Mouse (Mus musculus) intestine, embryonic 16.5 days (tissue): ENCODE results near the gene Uxs1. TPM values are rescaled to one million over a fixed set of nuclear protein-coding genes. Genes with fewer than 3 reads are reported as not detected.

Experiments
- ATAC-seq: fragments of 200-750 bp; cut with Nextera tagmentation; 2 replicates; pipeline ENCODE4 v1.8.0; 2017; ENCODE audit warnings: moderate TSS enrichment, moderate library complexity
- H3K27ac ChIP-seq: fragments of 300-500 bp; sonication (generic); 2 replicates; pipeline ENCODE4 v1.5.1; 2014; ENCODE audit warnings: mild to moderate bottlenecking, low read length
- H3K27me3 ChIP-seq: fragments of 300-500 bp; sonication (generic); replicated peaks from 2 replicates; pipeline ENCODE4 v1.6.1; 2014; ENCODE audit warnings: low read length, control low read depth, mixed read lengths; ENCODE audit not compliant: control insufficient read depth, insufficient read depth
- H3K36me3 ChIP-seq: fragments of 300-500 bp; sonication (generic); 2 replicates; pipeline ENCODE4 v1.6.1; 2014; ENCODE audit warnings: low read length, control low read depth; ENCODE audit not compliant: control insufficient read depth, insufficient read depth
- H3K4me1 ChIP-seq: fragments of 300-500 bp; sonication (generic); 2 replicates; pipeline ENCODE4 v1.6.1; 2014; ENCODE audit warnings: low read length, control low read depth, mixed read lengths; ENCODE audit not compliant: control insufficient read depth, insufficient read depth
- H3K4me2 ChIP-seq: fragments of 300-500 bp; sonication (generic); 2 replicates; pipeline ENCODE4 v1.6.1; 2014; ENCODE audit warnings: low read depth, low read length, control low read depth
- H3K4me3 ChIP-seq: fragments of 300-500 bp; sonication (generic); 2 replicates; pipeline ENCODE4 v1.5.1; 2014; ENCODE audit warnings: mild to moderate bottlenecking, low read length
- H3K9ac ChIP-seq: fragments of 300-500 bp; sonication (generic); 2 replicates; pipeline ENCODE4 v1.6.1; 2014; ENCODE audit warnings: low read depth, low read length
- H3K9me3 ChIP-seq: fragments of 300-500 bp; sonication (generic); 2 replicates; pipeline ENCODE4 v1.6.1; 2016; ENCODE audit warnings: low read length, control low read depth; ENCODE audit not compliant: control insufficient read depth
- WGBS: fragments of 180-500 bp; shearing (Covaris S2); extraction: QIAGEN DNeasy Blood & Tissue Kit; methylation state at CpG from one replicate; pipeline ENCODE4 v1.1.7; 2014; 5-methylcytosine and 5-hydroxymethylcytosine counted together
- polyA plus RNA-seq: library from polyadenylated mRNA; unstranded; fragments of >200 nt; fragmentation: Nextera tagmentation; extraction: Ambion mirVana; gene quantifications from 2 replicates; pipeline ENCODE4 v1.2.1, GENCODE M21; 2015

Uxs1 gene
- polyA plus RNA-seq, 1 experiment from 2014 or later: 17.5 TPM

DNA sequence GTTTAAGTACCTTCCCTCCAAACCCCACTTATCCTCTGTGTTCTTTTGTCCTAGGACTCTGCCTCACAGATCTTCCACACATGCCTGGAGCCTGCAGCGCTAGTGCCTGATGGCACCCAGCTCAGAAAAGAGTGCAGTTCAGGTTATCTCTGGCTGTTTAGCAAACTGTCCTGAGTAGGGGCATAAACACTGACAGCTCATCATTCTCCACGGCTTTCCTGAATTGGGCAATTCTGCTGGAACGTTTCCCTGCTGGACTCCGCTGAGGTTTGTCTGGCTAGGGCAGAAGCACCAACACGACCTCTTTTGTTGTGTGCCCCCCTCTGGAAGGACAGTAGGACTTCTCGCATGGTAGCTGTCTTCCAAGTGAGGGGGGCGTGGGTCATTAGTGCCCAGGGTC, 109.6 kb downstream of the Uxs1 start:
- Histone ChIP-seq H3K4me3 (no peak overlapping the region), H3K9ac (no peak overlapping the region), H3K4me2 (no peak overlapping the region), H3K27me3 (no peaks in the 10 kb centered on the region), H3K36me3 (no peaks in the 10 kb centered on the region), H3K4me1 (no peaks in the 10 kb centered on the region), H3K9me3 (no peaks in the 10 kb centered on the region), H3K27ac (no peak overlapping the region)
- no peak for ATAC-seq
- 64% methylated on average over 7 of the region's 7 CpGs for WGBS

GRCm38 (mm10) chr1:43714841-43715240, 112.8 kb downstream of the Uxs1 start:
- Histone ChIP-seq H3K4me2 (no peak overlapping the region), H3K9ac (no peak overlapping the region), H3K4me1 (no peaks in the 10 kb centered on the region), H3K27me3 (no peaks in the 10 kb centered on the region), H3K36me3 (no peaks in the 10 kb centered on the region), H3K4me3 (no peak overlapping the region), H3K9me3 (no peaks in the 10 kb centered on the region), H3K27ac (no peak overlapping the region)
- WGBS: 79% methylated on average over 2 of the region's 2 CpGs
- no peak for ATAC-seq

GRCm38 (mm10) chr1:43698577-43699000, 129.0 kb downstream of the Uxs1 start:
- 11% methylated on average over 4 of the region's 4 CpGs for WGBS
- Histone ChIP-seq H3K27ac (no peak overlapping the region), H3K27me3 (no peaks in the 10 kb centered on the region), H3K4me3 (no peak overlapping the region), H3K36me3 (no peaks in the 10 kb centered on the region), H3K4me2 (no peak overlapping the region), H3K9ac (no peak overlapping the region), H3K4me1 (peaks cover 13% of the 10 kb centered on the region), H3K9me3 (no peaks in the 10 kb centered on the region)
- ATAC-seq: peak; percentile 80

Other genes with a start within 250 kb of the Uxs1 start
- 2.9 and 3.2 TPM in 2 replicates for gene 1500015O10Rik, start 97.2 kb downstream of the Uxs1 start, polyA plus RNA-seq
- 51.1 and 52.8 TPM in 2 replicates for gene Tpp2, start 105.8 kb upstream of the Uxs1 start, polyA plus RNA-seq
- 0.33 and 0.49 TPM in 2 replicates for gene Mettl21c, start 192.2 kb upstream of the Uxs1 start, polyA plus RNA-seq
- 0.06 TPM in 1 of 2 replicates, not detected in the other for gene Gm8251, start 234.1 kb upstream of the Uxs1 start, polyA plus RNA-seq